Mouse (Mus musculus) left cerebral cortex, postnatal 25 days (tissue): ENCODE measurements around the gene Kcnj9. TPM values are rescaled to one million over a fixed set of nuclear protein-coding genes. Genes with fewer than 3 reads are reported as not detected.

ENCODE experiments used
- DNase-seq, 2 experiments: peaks; one replicate each; pipeline ENCODE4 v3.0.0; 2022; ENCODE audit warnings: low spot score in 2 of 2, mixed read lengths in 1 of 2
- intact Hi-C: fragments of 180-260 bp; cut with DNase I; formaldehyde crosslinking; loops from one replicate; pipeline ENCODE4 v1.15.1; 2025
- total RNA-seq, 2 experiments: library from RNA; stranded (reverse); gene quantifications; 2 replicates each; pipeline ENCODE4 v1.2.3; 2021

Kcnj9 gene
- total RNA-seq, 2 experiments from 2014 or later: 126 to 139 TPM

DNA sequence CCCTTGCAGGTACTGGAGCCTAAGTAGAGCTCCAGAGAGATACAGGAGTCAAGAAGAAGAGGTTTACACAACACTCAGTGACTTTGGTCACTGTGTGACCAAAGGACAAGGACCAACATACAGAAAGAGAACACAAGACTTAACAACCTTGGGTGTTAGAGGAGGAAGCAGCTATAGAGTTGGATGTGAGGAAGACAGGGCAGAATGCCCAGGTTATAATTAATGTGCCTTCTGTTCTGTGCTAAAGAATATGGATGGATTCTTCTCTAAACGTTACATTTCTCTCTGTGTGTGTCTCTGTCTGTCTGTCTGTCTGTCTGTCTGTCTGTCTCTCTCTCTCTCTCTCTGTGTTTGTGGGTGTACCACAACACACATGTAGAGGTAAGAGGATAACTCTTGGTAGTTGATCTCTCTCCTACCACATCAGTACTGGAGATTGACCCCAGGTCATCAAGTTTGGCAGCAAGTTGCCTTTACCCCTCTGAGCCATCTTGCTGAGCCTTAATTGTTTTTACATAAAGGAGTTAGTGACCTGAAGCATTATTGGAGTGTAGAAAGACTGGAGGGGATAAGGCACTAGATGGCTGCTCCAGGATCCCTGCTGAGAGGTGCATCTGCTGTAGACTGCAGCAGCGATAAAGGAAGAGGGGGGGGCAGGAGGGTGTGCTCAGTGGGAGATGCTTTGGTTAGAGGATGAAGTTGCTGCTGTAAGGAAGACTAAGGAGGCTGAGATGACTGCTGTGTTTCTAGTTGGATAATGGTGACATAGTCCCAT is 8.5 kb upstream of the Kcnj9 start:
- DNase-seq: peak in 1 of 2 experiments; percentile 30
- intact Hi-C loops: no loop called here

DNA sequence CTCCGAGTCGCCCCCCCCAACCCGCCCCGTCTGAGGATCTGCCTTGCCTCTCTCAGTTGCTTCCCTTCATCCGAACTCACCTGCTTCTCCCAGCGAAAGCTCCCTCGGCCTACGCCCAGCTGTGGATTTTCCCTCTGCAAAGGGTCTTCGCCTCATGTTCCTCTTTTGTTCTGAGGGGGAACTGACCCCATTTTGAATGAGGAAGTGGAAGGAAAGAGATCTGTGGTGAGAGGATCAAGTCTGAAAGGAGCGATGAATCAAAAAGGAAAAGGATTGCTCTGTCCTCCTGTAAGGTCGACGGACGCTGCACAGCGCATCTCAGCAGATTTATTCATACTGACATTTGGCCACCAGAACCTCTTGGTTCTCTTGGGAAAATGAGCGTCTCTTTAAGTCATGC is 6.7 kb upstream of the Kcnj9 start:
- intact Hi-C loops: no loop called here
- no peak for DNase-seq

DNA sequence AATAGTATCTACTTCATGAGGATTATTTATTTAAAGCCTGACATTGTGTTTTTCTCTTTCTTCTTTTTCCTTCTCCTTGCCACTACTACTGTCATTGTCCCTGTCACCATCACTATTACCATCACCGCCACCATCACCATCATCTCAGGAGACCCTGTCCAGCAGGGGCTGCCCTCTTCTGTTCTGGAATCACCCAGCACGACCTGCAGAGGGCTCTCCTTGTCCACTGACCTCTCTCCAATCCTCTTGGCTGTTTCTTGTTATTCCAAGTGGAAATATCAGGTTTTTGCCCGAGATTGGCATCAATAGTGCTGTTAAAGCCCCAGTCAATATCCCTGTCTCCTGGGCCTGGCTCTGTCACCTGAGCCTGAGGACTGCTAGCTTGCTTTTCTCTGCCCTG is 4.4 kb upstream of the Kcnj9 start:
- no peak for DNase-seq
- intact Hi-C loops: no loop called here

DNA sequence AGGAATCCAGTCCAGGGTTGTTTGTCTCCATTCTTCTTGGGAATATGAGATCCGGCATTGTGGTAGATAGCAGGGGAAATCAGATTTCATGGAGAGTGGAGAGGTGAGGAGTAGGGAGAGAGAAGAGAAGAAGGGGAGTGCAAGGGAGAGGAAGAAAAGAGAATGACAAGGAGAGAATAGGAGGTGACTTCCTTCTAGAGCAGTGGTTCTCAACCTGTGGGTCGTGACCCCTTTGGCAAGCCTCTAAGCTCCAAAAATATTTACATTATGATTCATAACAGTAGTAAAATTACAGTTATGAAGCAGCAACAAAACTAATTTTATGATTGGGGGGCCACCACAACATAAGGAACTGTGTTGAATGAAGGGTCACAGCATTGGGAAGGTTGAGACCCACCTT is 3.8 kb upstream of the Kcnj9 start:
- intact Hi-C loops: no loop called here
- DNase-seq: no peak

DNA sequence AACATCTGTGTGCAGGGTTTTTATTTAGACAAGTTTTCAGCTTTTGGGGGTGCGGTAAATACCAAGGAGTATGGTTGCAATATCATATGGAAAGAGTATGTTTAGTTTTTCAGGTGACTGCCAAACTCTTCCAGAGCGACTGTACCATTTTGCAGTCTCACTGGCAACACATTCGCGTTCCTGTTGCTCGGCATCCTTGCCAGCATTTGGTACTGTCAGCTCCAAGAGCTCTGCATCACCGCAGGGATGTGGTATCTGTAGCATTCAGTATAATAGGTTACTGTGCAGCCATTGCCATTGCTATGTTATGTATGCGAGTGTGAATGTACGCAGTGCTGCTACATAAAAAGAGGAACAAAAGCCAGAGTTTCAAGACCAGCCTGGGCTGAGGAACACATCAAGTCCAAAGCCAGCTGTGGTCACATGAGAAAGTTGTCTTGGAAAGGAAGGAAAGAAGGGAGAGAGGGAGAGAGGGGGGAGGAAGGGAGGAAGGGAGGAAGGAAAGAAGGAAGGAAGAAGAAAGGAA is 2.4 kb upstream of the Kcnj9 start:
- DNase-seq: peak; percentile 32 to 71

DNA sequence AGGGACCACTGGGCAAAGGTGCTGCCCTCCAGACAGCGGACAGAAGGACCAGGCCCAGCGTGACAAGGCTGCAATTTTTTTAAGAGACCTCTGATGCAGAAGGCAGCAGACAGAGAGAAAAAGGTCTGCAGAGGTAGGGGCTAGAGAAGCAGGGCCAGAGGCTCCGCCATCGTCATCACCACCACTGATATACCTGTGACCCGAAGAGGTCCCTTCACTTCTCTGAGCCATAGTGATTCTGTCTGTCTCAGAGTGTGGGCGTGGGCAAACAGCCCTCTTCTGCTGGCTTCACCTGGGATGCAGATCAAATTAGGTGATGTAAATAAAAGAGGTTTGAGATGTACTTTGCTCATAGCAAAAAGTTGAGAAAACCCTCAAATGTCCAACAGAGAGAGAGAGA is 498 bp upstream of the Kcnj9 start:
- intact Hi-C loops: loop anchor here (5.0 kb wide), 1 partner anchor 33 kb away; no protein-coding TSS in a partner anchor
- no peak for DNase-seq

More for the DNA sequence above, 2.4 kb upstream of the Kcnj9 start:
- intact Hi-C loops: no loop called here

DNA sequence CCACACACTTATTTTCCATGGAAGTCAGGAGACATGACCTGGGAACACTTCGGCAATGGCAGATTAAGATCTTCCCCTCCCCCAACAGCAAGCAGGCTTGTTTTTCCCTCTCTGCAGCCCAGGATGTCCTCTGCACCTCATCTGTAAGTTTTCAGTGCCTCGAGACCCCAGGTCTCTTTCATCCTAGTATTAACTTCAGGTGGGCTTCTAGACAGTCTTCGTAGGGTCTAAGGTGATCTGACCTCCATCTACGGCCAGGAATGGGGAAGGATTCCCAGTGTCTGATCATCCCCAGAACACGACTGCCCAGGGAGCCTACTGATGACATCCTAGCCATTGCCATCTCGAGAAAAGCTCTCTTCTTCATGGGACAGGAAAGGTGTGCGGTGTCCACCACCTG is 657 bp downstream of the Kcnj9 start:
- intact Hi-C loops: loop anchor here (5.0 kb wide), 1 partner anchor 34 kb away; no protein-coding TSS in a partner anchor
- peak in 1 of 2 experiments; percentile 50 for DNase-seq

DNA sequence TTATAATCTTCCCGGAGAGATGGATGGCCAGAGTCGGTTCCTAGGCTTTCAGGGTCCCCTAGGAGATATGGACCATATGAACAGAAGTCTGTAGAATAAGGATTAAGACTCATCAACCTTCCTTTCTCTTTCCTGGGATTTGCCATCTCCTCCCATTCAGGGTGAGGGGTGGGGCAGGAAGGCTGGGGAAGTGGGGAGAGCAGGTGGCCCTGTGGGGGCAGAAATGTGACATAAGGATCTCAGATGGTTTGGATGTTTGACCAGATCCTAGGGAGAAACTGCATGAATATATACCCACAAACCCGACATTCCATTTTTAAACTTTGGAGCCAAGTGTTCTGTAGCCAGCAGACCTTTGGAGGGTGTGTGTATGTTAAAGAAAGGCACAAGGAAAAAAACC is 1.1 kb downstream of the Kcnj9 start:
- DNase-seq: no peak
- intact Hi-C loops: loop anchor here (5.0 kb wide), 1 partner anchor 34 kb away; no protein-coding TSS in a partner anchor

DNA sequence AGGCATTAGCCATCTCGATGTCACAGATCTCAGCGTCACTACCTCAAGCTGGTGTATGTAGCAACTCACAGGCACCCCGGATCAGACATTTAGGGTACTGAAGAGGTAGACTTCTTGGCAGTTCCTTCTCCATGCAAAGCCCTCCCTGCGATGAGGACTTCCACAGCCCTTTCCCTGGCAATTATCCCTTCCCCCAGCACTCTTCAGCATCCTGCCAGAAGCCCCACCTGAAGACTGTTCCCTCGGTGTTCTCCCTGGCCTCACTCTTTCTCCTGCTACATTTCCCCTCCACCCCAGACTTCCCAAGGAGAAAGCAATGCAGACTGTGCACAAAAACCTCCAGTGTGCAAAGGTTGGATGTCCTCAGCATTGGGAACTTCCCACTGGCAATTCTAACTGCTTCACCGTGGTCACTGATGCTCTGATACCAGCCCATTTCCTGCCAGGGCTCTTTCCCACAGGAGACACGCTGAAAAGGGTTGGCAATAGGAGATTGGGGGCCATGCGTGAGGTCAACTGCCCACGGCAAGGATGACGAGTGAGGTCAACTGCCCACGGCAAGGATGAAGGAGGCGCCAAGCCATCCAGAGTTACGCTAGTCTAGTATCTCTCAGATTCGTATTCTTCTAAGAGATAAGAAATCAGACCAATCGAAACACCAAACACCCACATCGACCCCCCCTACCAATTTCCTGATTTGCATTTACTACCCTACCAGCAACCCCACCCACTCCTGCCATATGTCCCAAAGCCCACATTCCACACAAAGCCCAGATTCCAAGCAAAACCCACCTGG is 1.7 kb downstream of the Kcnj9 start:
- intact Hi-C loops: loop anchor here (5.0 kb wide), 1 partner anchor 35 kb away; no protein-coding TSS in a partner anchor
- DNase-seq: peak; percentile 53 to 91

DNA sequence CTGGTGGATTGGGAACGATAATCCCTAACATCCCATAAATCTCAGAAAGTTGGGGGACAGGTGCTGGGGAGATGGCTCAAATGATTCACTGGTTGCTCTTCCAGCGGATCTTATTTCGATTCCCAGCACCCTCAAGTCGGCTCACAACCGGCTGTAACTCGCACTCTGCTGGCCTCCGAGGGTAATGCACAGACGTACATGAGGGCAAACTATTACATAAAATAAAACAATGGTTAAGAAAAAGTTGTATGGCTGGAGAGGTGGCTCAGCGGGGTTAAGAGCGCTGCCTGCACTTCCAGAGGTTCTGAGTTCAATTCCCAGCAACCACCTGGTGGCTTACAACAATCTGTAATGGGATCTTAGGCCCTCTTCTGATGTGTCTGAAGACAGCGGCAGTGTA is 2.4 kb downstream of the Kcnj9 start:
- intact Hi-C loops: loop anchor here (5.0 kb wide), 1 partner anchor 36 kb away; no protein-coding TSS in a partner anchor
- DNase-seq: no peak

DNA sequence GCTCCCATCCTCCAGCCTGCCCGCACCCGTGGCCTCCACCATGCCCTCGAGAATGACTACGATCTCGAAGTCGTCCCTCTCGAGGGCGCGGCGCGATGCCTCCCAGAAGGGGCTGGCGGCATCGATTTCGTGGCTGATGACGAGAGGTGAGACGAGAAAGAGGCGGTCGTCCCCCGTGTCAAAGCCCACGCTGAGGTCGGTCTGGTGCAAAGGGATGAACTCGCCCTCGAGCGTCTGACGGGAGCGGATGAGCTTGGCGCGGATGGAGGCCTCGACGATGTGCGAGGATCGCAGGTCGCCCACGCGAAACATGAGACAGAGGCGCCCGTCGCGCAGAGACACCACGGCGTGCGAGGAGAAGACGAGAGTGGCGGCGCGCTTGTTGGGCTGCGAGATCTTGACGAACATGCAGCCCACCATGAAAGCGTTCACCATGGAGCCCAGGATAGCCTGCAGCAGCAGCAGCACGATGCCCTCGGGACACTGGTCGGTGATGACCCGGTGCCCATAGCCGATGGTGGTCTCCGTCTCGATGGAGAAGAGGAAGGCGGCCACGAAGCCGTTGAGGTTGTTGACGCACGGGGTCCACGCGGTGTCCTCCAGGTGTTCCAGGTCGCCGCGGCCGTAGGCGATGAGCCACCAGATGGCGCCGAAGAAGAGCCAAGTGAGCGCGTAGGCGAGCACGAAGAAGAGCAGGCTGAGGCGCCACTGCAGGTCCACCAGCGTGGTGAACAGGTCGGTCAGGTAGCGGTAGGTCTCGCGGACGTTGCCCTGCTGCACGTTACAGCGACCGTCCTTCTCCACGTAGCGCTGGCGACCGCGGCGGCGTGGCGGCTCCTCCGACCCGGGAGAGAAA is 3.2 kb downstream of the Kcnj9 start:
- DNase-seq: peak; percentile 60 to 73
- intact Hi-C loops: loop anchor here (5.0 kb wide), 1 partner anchor 36 kb away; no protein-coding TSS in a partner anchor

DNA sequence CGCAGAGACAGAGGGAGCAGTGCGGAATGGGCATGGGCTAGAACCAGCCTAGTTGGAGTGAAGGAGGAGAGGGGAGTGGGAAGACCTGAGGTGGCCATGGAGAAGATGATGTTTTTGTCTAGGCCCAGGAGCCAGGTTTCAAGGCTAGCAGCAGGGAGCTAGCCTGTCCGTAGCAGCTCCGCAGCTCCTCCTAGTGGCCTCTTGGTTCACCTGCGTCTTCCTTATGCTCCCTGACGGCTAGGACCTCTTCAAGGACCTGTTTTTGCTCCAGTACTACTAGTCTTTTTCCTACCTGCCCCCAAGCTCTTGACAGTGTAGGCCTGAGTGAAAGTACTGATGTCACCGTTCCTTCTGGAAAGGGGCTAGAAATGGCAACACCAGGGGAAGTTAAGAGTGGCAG is 4.4 kb downstream of the Kcnj9 start:
- intact Hi-C loops: loop anchor here (5.0 kb wide), 1 partner anchor 38 kb away; no protein-coding TSS in a partner anchor
- peak; percentile 83 to 91 for DNase-seq

DNA sequence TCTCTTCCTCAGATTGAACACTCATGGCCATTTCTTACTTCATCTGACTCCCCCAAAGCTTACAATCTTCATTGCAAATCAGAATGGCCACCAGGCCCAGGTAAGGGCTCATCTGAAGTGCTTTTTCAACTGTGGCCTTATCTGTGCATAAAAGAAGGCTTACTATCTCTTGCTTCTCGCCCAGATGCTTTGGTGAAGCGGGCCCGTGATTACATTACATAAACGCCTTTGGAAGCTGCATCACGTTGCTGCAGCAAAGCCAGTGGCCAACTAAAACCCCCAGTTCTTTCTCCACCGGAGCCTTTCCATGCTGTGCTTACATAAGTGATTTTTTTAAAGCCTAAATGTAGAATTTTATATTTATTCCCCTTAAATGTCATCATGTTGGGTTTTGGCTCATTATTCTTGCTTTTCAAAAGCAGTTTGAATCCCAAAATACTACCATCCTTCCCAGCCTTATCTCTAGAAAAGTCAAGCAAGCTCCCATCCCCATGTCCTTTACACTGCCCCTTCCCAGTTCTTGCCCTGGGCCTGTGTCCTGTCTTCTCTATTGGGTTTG is 5.2 kb downstream of the Kcnj9 start:
- intact Hi-C loops: no loop called here
- DNase-seq: peak; percentile 79 to 97

DNA sequence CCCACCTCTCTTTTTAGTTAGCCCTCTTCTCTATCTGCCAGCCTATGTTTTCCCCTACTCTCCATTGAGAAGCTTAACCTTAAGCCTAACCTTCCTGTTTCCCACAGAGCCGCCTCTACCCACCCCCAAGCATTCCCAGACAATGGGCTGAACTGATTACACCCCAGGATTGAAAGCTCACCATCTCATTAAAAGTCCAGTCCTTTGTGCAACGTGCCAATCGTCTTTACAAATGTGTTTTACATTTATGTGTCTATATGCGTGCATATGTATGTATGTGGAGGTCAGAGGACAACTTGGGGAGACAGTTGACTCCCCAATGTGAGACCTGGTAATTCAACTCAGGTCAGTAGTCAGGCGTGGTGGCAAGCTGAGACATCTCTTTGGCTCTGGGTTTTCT is 5.8 kb downstream of the Kcnj9 start:
- DNase-seq: peak in 1 of 2 experiments; percentile 8
- intact Hi-C loops: no loop called here

DNA sequence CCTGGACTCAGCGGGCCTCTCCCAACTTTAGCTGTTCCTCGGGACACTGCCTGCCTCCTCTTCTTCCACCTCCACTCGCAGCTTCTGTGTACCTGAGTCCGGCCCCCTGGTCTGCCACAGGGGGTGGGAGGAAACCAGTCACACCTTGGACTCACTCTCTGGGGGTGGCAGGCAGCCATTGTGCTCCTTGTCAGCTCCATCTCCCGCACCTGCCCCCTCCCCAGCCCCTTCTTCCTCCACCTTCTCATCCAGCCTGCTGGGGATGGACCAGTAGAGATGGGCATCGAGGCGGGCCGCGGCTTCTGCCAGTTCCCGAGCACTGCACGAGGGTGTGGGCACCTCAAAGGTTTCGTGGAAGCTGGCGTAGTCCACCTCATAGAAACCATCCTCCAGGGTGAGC is 6.4 kb downstream of the Kcnj9 start:
- peak in 1 of 2 experiments; percentile 60 for DNase-seq
- intact Hi-C loops: no loop called here

DNA sequence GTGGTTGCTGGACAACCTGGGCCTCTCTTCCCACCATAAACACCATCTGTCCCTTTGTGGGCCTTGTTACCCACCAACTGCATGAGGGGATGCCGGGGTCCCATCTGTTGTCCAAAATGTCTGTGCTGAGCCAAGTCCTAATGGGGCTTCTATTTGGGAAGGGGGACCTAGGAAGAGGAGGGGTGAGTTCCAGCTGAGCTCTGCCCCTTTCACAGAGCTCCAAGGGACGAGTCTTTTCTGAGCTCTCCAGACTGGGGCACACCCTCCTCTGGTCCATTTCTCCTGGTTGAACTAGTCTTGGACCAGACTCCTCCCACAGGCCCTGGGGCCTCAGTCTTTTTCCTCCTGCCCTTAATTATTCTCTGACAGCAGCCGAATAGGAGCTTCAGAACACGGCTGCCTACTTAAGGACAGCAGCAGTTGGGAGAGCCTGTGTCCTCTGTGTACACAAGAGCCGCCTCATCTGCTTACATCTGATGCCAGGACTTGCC is 9.2 kb downstream of the Kcnj9 start:
- intact Hi-C loops: no loop called here
- peak; percentile 58 to 84 for DNase-seq

DNA sequence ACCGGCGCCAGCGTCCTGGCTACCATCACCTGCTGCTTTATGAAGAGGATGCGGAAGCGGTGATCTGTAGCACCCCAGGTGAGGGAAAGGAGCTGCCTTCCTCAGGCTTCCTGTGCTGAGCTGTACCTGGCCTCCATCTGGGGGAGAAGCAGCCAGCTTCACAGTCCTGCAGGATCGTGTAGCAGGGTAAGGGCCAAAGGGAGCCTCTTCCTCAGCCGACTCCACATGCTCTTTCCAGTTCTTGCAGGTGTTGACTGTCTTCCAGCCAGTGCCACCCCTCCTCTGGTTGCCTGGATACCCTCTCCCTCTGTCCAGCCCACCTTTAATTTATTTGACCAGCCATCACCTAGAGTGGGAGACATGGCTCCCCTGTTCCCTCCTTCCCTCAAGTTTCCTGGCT is 9.8 kb downstream of the Kcnj9 start:
- peak; percentile 49 to 76 for DNase-seq
- intact Hi-C loops: no loop called here

DNA sequence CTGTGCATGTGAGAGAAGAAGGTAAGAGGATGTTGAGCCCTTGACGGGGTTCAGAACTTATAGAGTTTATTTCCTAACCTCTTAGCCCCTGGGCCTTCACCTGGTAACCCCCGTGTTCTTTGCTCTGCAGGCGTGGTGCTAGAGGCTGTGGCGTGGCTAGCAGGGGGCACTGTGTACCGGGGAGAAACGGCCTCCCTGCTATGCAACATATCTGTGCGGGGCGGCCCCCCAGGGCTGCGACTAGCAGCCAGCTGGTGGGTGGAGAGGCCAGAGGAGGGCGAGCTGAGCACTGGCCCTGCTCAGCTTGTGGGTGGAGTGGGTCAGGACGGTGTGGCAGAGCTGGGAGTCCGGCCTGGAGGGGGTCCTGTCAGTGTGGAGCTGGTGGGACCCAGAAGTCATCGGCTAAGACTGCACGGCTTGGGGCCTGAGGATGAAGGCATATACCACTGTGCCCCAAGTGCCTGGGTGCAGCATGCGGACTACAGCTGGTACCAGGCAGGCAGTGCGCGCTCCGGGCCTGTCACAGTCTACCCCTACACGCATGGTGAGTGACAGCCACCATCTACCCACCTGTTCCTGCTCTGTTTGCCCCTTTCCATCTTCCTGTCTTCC is 10.6 kb downstream of the Kcnj9 start:
- intact Hi-C loops: no loop called here
- peak; percentile 42 to 63 for DNase-seq
